Mouse (Mus musculus): ENCODE measurements around the gene Rexo5.

GRCm38 (mm10) chr7:119749942-119750341 lies 43.9 kb upstream of the Rexo5 start:
- no peak for TF ChIP-seq CTCF (IDR thresholded peaks at IDR 0.05; ENCODE audit: low read depth)
- no peak for TF ChIP-seq EP300 (IDR thresholded peaks at IDR 0.05; ENCODE audit: low read depth)

All from heart, postnatal 0 days (tissue).